Comparison of ENCODE assay signal across 28 mouse cellular contexts in genomic region chr13:14059582-14059981, GRCm38 (mm10).
"Had no signal": no experiment of that assay in that cellular context is flagged by ENCODE, and none has a peak within 500 bp of the region (broad histone marks: within the 10 kb centered on the region; RNA-seq: fewer than 3 reads in every experiment).

No protein-coding gene starts in this region.

- H3K27ac ChIP-seq: embryonic facial prominence, embryonic 10.5 days; embryonic facial prominence, embryonic 12.5 days; embryonic facial prominence, embryonic 13.5 days; embryonic facial prominence, embryonic 15.5 days; forebrain, embryonic 10.5 days; forebrain, embryonic 12.5 days; forebrain, embryonic 13.5 days; forebrain, embryonic 15.5 days; gastrocnemius, adult 2 months; heart, adult 2 months had no signal

- H3K4me3 ChIP-seq: embryonic facial prominence, embryonic 10.5 days; embryonic facial prominence, embryonic 12.5 days; embryonic facial prominence, embryonic 13.5 days; embryonic facial prominence, embryonic 15.5 days; erythroblast, embryonic 14.5 days; forebrain, embryonic 10.5 days; forebrain, embryonic 12.5 days; forebrain, embryonic 13.5 days; forebrain, embryonic 15.5 days; gastrocnemius, adult 2 months; heart, adult 2 months had no signal

- H3K4me2 ChIP-seq: embryonic facial prominence, embryonic 12.5 days; embryonic facial prominence, embryonic 13.5 days; embryonic facial prominence, embryonic 15.5 days; forebrain, embryonic 12.5 days; forebrain, embryonic 13.5 days; forebrain, embryonic 15.5 days had no signal

- DNase-seq: cerebellum, adult 2 months; cerebellum, adult 8-10 months; cerebellum, adult 9-10 months; cerebellum, adult 9-11 months; cerebellum, postnatal 10 days; cerebellum, postnatal 14 days; cerebellum, postnatal 25 days; cerebellum, postnatal 36 days; embryo, embryonic 11 days; forebrain, postnatal 0 days; gastrocnemius, adult 2 months; gastrocnemius, postnatal 10 days; gastrocnemius, postnatal 14 days; gastrocnemius, postnatal 25 days; gastrocnemius, postnatal 36 days; heart, adult 18-20 months; heart, adult 2 months had no signal

- ATAC-seq: forebrain, embryonic 13.5 days; forebrain, embryonic 14.5 days; forebrain, embryonic 15.5 days; forebrain, embryonic 16.5 days; forebrain, postnatal 0 days had no signal

- H3K27me3 ChIP-seq: embryonic facial prominence, embryonic 12.5 days; embryonic facial prominence, embryonic 13.5 days; embryonic facial prominence, embryonic 15.5 days; forebrain, embryonic 12.5 days; forebrain, embryonic 13.5 days; forebrain, embryonic 15.5 days had no signal

- H3K9me3 ChIP-seq: embryonic facial prominence, embryonic 10.5 days; embryonic facial prominence, embryonic 12.5 days; embryonic facial prominence, embryonic 13.5 days; embryonic facial prominence, embryonic 15.5 days; forebrain, embryonic 10.5 days; forebrain, embryonic 12.5 days; forebrain, embryonic 13.5 days; forebrain, embryonic 15.5 days had no signal

- H3K9ac ChIP-seq: embryonic facial prominence, embryonic 12.5 days; embryonic facial prominence, embryonic 13.5 days; embryonic facial prominence, embryonic 15.5 days; forebrain, embryonic 12.5 days; forebrain, embryonic 13.5 days; forebrain, embryonic 15.5 days; forebrain, postnatal 0 days had no signal
